Mouse (Mus musculus) heart, postnatal 36 days (tissue): ENCODE measurements at regions not wholly inside any gene's neighbourhood (a gene's known extent, or its start where the extent isn't known, plus 50 kb on each side); places are given as distances from the start of the nearest gene placed in this dataset.
"Not testable (repeated sequence)": the region's sequence is repeated elsewhere in the genome, so short reads cannot be mapped to it uniquely, and the experiment has no call there.

Experiments used
- DNase-seq, 2 experiments: peaks; one replicate each; pipeline ENCODE4 v3.0.0; 2021 to 2022
- intact Hi-C: fragments of 180-260 bp; cut with DNase I; formaldehyde crosslinking; loops from one replicate; pipeline ENCODE4 v1.15.1; 2025

DNA sequence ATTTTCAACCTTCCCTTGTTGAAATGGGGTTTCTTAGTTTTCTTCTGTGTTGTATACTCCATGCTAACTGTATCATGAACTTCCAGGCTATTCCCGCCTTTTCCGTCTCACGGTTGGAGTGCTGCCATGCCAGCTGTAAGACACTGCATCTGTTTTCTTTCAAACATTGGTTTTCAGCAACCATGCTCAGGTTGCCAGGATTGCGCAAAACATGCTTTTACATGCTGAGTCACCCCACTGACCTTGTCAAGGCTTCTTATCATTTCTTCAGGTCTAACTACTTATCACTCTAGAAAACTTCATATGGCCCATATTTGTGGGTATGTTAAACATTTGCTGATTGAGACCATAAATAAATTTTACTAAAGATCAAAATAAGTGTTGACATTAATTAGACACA is 551.2 kb downstream of the Tlr4 start:
- no peak for DNase-seq
- intact Hi-C loops: no loop called here

- intact Hi-C loops: no loop called here
- no peak for DNase-seq
These were observed 560.5 kb downstream of the Tlr4 start for GRCm38 (mm10) chr4:67387834-67388233.

DNA sequence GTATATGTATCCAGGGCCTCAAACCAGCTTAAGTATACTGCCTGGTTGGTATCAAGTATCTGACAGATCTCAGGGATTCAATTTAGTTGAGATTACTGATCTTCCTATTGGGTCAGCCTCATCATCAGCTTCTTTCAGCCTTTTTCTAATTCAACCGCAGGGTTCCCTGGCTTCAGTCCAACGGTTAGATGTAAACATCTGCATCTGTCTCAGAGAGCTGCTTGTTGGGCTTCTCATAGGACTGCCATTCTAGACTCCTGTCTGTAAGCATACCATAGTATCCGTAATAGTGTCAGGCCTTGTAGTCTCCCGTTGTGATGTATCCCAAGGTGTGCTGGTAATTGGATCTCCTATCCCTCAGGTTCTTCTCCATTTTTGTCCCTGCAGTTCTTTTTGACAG is 575.6 kb downstream of the Tlr4 start:
- no peak for DNase-seq
- intact Hi-C loops: no loop called here

- DNase-seq: no peak
- intact Hi-C loops: no loop called here
These were observed 596.7 kb downstream of the Tlr4 start for GRCm38 (mm10) chr4:67424064-67424463.

- intact Hi-C loops: no loop called here
- DNase-seq: no peak
These were observed 598.3 kb downstream of the Tlr4 start for GRCm38 (mm10) chr4:67425712-67426111.

GRCm38 (mm10) chr4:67447835-67448234 is 620.5 kb downstream of the Tlr4 start:
- no peak for DNase-seq
- intact Hi-C loops: no loop called here

DNA sequence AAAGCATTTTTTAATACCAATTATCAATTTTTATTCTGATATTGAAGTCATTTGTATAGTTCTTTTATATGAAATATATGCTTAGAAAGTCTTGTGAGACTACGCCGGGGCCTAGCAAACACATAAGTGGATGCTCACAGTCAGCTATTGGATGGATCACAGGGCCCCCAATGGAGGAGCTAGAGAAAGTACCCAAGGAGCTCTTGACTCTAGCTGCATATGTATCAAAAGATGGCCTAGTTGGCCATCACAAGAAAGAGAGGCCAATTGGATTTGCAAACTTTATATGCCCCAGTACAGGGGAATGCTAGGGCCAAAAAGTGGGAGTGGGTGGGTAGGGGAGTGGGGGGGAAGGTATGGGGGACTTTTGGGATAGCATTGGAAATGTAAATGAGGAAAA is 632.5 kb downstream of the Tlr4 start:
- DNase-seq, intact Hi-C loops: not testable (repeated sequence)

- no peak for DNase-seq
- intact Hi-C loops: no loop called here
These were observed 645.6 kb downstream of the Tlr4 start for GRCm38 (mm10) chr4:67473034-67473433.

DNA sequence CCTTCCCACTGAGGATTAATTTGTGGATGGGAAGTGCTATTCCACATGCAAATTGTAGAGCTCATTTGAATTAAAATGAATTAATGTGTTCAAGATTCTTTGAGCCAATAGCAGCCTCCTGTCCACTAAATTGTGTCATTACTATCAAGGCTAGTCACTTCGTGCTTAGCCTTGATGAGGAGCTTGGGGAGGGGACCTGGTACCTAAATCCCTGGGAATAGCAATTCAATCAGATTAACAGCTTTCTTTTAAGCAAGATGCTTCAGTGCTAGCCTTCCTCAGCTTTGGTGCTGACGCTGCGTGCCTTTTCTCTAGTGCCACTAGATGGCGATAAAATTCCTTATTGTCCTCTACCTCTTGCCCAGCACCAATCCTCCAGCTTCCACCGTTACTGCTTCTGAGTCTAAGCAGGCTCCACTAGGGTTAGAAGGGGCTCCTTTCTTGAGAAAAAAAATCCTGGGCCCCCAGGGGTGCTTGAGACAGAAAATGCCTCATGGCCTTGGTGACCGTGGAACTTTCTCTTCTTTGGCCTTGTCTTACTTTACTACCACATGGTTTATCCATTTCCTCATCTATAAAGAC is 650.0 kb downstream of the Tlr4 start:
- DNase-seq: peak; percentile 1
- intact Hi-C loops: no loop called here

- intact Hi-C loops: no loop called here
- no peak for DNase-seq
These were observed 650.7 kb downstream of the Tlr4 start for GRCm38 (mm10) chr4:67478081-67478480.

- intact Hi-C loops: no loop called here
- DNase-seq: no peak
These were observed 694.9 kb downstream of the Tlr4 start for GRCm38 (mm10) chr4:67522235-67522634.

DNA sequence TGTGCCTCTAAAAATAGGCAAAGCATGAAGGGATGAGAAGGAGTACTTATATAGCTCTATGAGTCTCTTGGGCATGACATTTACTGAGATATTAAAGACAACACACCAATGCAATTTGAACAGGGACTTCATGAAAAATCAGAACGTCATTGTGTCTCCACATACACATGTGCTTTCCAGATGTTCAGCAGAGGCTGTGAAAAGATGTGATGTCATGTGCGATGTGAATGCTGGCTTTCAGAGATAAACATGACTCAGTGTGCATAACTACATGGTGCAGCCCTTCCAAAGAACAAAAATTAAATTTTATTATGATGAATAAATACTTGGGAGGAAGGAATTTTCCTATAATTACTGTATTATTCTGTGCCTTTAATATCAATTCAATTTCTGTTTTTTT is 695.8 kb downstream of the Tlr4 start:
- intact Hi-C loops: no loop called here
- DNase-seq: no peak

DNA sequence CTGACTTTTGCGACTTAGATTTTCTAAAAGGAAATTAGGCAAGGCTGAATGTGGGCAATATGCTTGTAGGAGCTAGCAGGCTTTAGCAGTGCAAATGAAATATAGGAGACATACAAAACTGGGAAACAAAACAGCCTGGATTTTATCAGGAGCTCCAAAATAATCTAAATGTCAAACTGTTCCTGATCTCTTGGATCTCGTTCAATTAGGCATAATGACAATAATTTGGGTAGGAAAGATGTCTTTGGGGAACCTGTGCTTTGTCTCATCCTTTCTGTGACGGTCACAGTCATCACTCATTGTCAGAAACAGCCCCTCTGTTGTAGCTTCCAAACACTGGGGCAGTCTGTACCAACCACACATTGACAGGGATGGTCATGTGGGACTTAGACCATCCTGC is 702.2 kb downstream of the Tlr4 start:
- intact Hi-C loops: no loop called here
- DNase-seq: no peak

GRCm38 (mm10) chr4:67539466-67539865 is 712.1 kb downstream of the Tlr4 start:
- intact Hi-C loops: no loop called here
- DNase-seq: no peak

DNA sequence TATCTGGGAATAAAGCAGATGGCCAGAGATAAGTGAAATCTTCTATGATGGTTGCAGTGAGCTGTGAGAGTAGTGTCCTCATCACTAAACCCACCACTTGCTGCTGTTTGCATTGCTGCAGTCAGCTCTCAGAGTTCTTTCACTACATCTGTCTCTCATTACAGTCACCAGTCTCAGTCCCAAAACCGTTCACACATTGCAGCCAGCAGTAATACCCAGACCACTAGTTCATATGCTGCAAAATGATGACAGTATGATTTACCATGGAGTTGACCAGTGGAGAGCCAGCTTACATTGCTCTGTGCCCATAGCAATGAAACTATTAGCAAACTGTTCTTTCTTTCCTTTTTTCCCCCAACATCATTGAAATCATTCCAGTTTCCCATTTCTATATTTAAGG is 718.6 kb downstream of the Tlr4 start:
- intact Hi-C loops: no loop called here
- DNase-seq: no peak

- intact Hi-C loops: no loop called here
- no peak for DNase-seq
These were observed 720.6 kb downstream of the Tlr4 start for GRCm38 (mm10) chr4:67547957-67548356.

GRCm38 (mm10) chr4:67553511-67553910 is 726.1 kb downstream of the Tlr4 start:
- no peak for DNase-seq
- intact Hi-C loops: no loop called here

GRCm38 (mm10) chr4:67574816-67575215 is 747.4 kb downstream of the Tlr4 start:
- no peak for DNase-seq
- intact Hi-C loops: no loop called here

- intact Hi-C loops: no loop called here
- no peak for DNase-seq
These were observed 762.1 kb downstream of the Tlr4 start for GRCm38 (mm10) chr4:67589501-67589900.

- intact Hi-C loops: no loop called here
- DNase-seq: no peak
These were observed 762.8 kb downstream of the Tlr4 start for GRCm38 (mm10) chr4:67589976-67590727.

DNA sequence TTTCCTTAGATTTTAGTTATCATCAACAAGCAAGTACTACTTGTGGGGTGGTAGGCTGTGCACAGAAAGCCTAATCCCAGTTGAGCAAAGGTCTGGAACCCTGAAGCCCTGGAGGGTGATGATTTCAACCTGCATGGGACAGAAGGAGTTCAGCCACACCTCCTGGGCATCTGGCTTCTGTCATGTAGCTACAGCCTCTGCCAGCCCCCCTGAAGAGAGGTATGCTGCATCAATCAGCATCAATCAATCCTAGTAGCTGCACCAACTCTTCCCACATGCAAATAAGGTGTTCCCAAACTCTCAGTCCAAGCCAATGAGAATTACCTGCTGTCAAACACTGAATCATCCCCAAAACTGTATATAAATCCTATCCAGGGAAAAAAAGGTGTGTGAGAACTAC is 779.8 kb downstream of the Tlr4 start:
- intact Hi-C loops: no loop called here
- no peak for DNase-seq

DNA sequence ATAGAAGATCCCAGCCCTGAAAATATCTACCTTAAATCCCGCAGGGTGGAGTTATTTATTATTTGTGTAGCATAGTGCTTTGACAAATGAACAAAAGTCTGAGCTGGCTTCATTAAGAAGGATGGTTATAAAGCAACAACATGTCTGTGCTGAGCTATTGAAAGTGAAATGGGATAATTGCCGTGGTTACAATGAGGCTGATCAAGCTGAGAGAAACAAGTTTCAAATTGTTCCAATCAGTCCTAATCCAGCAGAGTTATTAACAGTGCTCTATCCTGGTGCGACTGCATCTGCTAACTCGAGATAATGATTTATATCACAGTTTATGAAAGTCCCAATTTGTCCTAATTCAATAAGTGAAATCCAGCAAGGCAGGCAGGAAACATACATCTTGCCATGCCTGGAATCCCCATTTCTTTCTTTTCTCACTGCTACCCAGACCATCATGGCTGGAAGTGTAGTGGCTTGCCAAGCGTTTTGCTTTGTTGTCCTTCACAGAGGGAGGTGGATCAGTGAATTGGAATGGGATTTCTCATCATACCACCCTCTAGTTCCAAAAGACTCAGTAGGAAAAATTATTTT is 787.2 kb downstream of the Tlr4 start:
- intact Hi-C loops: no loop called here
- no peak for DNase-seq
